ENCODE assay signal across 8 mouse cellular contexts in the genomic region with DNA sequence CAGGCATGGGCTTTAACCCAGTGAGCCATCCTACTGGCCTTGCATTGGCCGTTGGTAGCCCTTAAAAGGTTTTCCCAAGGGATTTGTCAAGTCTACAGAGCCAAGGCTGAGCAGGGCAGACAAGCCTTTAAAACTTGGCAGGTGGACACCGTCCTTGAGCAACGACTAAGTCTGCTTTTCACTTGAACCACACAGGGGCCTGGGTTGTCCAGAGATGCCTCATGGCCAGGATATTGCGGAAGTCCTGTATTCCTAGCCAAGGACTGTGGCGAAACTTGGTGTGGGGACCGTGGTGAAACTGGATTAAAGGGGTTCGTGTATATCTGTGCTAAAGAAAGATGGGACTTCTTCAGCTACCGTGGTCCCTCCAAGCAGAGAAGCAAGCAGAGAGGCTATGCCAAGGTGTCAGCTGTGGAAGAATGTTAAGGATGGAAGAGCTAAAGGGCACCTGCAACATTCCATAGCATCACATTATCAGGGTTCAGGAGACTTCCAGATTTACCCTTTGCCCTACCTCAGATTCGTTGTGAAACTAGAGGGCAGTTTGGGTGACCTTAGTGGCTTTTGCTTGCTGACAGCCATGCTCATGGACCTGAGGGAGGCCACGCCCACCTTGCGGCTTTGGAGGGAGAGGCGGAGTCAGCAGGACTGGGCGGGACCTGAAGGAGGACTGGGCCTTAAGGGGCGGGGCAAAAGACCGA. TPM values are rescaled to one million over a fixed set of nuclear protein-coding genes. Genes with fewer than 3 reads are reported as not detected.
A peak's percentile ranks its signal among the peaks of the same experiment; 100 is the strongest.
DNase-seq lines count a peak whose midpoint lies in the region; ATAC-seq and TF ChIP-seq lines count a peak whose summit lies in the region.

No protein-coding gene starts in this region.

- H3K79me3 ChIP-seq in C2C12 (ENCODE audit: low read depth): no peaks in the 10 kb centered on the region

- H3K9ac ChIP-seq in hindbrain, embryonic 16.5 days (ENCODE audit: low read depth, low read length): peak overlapping the region; percentile 6; the same call in 1 of the 2 replicates

- no peaks in the 10 kb centered on the region for H3K36me3 ChIP-seq in C2C12 (ENCODE audit: control insufficient read depth, insufficient read depth)
- H3K36me3 ChIP-seq in hindbrain, embryonic 16.5 days (ENCODE audit: control insufficient read depth, insufficient read depth, low read length): no peaks in the 10 kb centered on the region
- no peaks in the 10 kb centered on the region for H3K36me3 ChIP-seq in midbrain, embryonic 10.5 days

- TF ChIP-seq CTCF in C2C12 (IDR thresholded peaks at IDR 0.05; ENCODE audit: control insufficient read depth, insufficient read depth, insufficient read length): no peak

- 47% methylated on average over 13 of the region's 15 CpGs for WGBS in hindbrain, embryonic 16.5 days
- WGBS in midbrain, embryonic 10.5 days: 42% methylated on average over 15 of the region's 15 CpGs

- peak overlapping the region; percentile 85 for H3K4me2 ChIP-seq in hindbrain, embryonic 16.5 days (ENCODE audit: low read length)

- H3K27me3 ChIP-seq in C2C12 (ENCODE audit: control insufficient read depth, insufficient read depth, insufficient read length): no peaks in the 10 kb centered on the region
- no peaks in the 10 kb centered on the region for H3K27me3 ChIP-seq in hindbrain, embryonic 16.5 days (replicated peaks; ENCODE audit: control insufficient read depth, insufficient read depth, low read length)
- peaks cover 17% of the 10 kb centered on the region for H3K27me3 ChIP-seq in midbrain, embryonic 10.5 days (ENCODE audit: low read depth, poor library complexity, severe bottlenecking)

- H3ac ChIP-seq in C2C12 (ENCODE audit: control insufficient read depth, insufficient read length, low read depth): no peak overlapping the region

- H3K9me3 ChIP-seq in hindbrain, embryonic 16.5 days (ENCODE audit: control insufficient read depth, low read length): no peaks in the 10 kb centered on the region
- H3K9me3 ChIP-seq in midbrain, embryonic 10.5 days (replicated peaks): no peaks in the 10 kb centered on the region

- ATAC-seq in erythroblast, adult 5-6 weeks (replicated peaks; ENCODE audit: low FRiP score, poor library complexity, severe bottlenecking): peak; percentile 77
- peak; percentile 7 for ATAC-seq in hindbrain, embryonic 16.5 days

- no peak overlapping the region for H3K4me3 ChIP-seq in C2C12 (ENCODE audit: insufficient read depth, poor library complexity, severe bottlenecking)
- peak overlapping the region; percentile 68 for H3K4me3 ChIP-seq in hindbrain, embryonic 16.5 days (ENCODE audit: low read length)
- peak overlapping the region; percentile 84 for H3K4me3 ChIP-seq in midbrain, embryonic 10.5 days

- H3K27ac ChIP-seq in hindbrain, embryonic 16.5 days (ENCODE audit: low read depth, low read length): peak overlapping the region; percentile 75; the same call in 1 of the 2 replicates
- H3K27ac ChIP-seq in midbrain, embryonic 10.5 days (replicated peaks): peak overlapping the region; percentile 79

- H3K4me1 ChIP-seq in hindbrain, embryonic 16.5 days (ENCODE audit: control insufficient read depth, insufficient read depth, low read depth, low read length): peaks cover 11% of the 10 kb centered on the region
- peaks cover 8% of the 10 kb centered on the region for H3K4me1 ChIP-seq in midbrain, embryonic 10.5 days

- DNase-seq in gastrocnemius, postnatal 25 days: peak; percentile 32
- DNase-seq in gastrocnemius, postnatal 10 days: no peak
- DNase-seq in midbrain, embryonic 10.5 days (ENCODE audit: low spot score): no peak
- DNase-seq in embryo, embryonic 10 days (ENCODE audit: low spot score): no peak
- no peak for DNase-seq in spleen, postnatal 14 days (ENCODE audit: low spot score in 2 of 2)

- no peaks in the 10 kb centered on the region for H3K79me2 ChIP-seq in C2C12 (ENCODE audit: control insufficient read depth, insufficient read depth)

TF ChIP-seq in C2C12, 6 proteins besides CTCF, POLR2A, EP300 and RAD21:
- TF ChIP-seq CEBPB (IDR thresholded peaks at IDR 0.05; ENCODE audit: low read depth) (peak; percentile 33), MYOG (IDR thresholded peaks at IDR 0.05; ENCODE audit: control insufficient read depth, extremely low read depth, insufficient read length) (no peak), FOSL1 (IDR thresholded peaks at IDR 0.05; ENCODE audit: insufficient read depth, low read length, poor library complexity, severe bottlenecking) (no peak)

RNA-seq across cellular contexts. Expression of gene Acsl1, which starts 0.6 kb away (rescaled TPM):
- 100 to 1,000 TPM; 251 to 347 TPM for total RNA-seq in gastrocnemius, postnatal 25 days (2021)
- total RNA-seq in gastrocnemius, postnatal 10 days (2021): 100 to 1,000 TPM; 230 to 244 TPM
- 1.6 TPM for polyA plus RNA-seq in C2C12 (2012; fragmentation: generic; extraction: Trizol)
- 393 and 430 TPM in 2 replicates for total RNA-seq in erythroblast, adult 5-6 weeks (2015; ENCODE audit: low replicate concordance)
- 573 and 623 TPM in 2 replicates for total RNA-seq in erythroblast, adult 5-6 weeks (2017; ENCODE audit: low replicate concordance)
- polyA plus RNA-seq in hindbrain, embryonic 16.5 days (2015; fragmentation: Nextera tagmentation; extraction: Ambion mirVana): 19.5 and 22.1 TPM in 2 replicates
- 6.8 and 6.9 TPM in 2 replicates for polyA plus RNA-seq in midbrain, embryonic 10.5 days (2016; fragmentation: Nextera tagmentation; extraction: Ambion mirVana)
